Mouse (Mus musculus): ENCODE data around the gene Fmo3.

DNA sequence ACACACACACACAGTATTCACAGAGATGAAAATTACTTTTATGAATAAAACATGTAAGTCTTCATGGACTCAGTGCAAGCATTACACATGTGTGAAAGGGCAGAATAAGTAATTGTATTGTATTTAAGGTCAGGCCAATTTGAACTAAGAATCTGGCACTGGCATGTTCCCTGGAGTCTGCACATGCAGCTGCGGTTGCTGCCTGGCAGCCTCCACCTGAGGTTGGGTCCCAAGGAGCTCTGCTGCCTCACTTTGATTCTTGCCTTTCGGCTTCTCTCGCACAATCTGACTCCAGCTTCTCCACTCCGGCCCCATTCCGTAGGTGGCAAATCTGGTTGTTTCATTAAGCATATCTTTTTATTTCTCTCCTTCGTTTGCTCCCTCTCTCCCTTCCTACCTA, 36.4 kb downstream of the Fmo3 start:
- no peak for TF ChIP-seq CTCF (IDR thresholded peaks at IDR 0.05; ENCODE audit: low read depth)
- no peak for TF ChIP-seq EP300 (optimal IDR thresholded peaks at IDR 0.05)

Data from stomach, postnatal 0 days (tissue).